Mouse (Mus musculus) liver, adult 2 months (tissue): Measurements from ENCODE around the gene Olfr98. TPM values are rescaled to one million over a fixed set of nuclear protein-coding genes. Genes with fewer than 3 reads are reported as not detected.

Experiments used
- DNase-seq: peaks from one replicate; pipeline ENCODE4 v3.0.0-alpha.2; 2011; ENCODE audit warnings: low read depth, low spot score; ENCODE audit errors: extremely low read depth
- H3K27ac ChIP-seq: fragments of 200-500 bp; replicated peaks from 2 replicates; pipeline ENCODE4 v1.5.1; 2012; ENCODE audit warnings: low read depth, mild to moderate bottlenecking, control low read depth, inconsistent platforms, low read length; ENCODE audit not compliant: insufficient read depth
- H3K27me3 ChIP-seq: fragments of 200-500 bp; 2 replicates; pipeline ENCODE4 v1.6.1; 2012; ENCODE audit warnings: mild to moderate bottlenecking, moderate library complexity, low read length, inconsistent platforms; ENCODE audit not compliant: control insufficient read depth, insufficient read depth
- H3K36me3 ChIP-seq: fragments of 200-500 bp; 2 replicates; pipeline ENCODE4 v1.6.1; 2012; ENCODE audit warnings: low read length, inconsistent platforms; ENCODE audit not compliant: control insufficient read depth, insufficient read depth
- H3K4me1 ChIP-seq: fragments of 200-500 bp; 2 replicates; pipeline ENCODE4 v1.6.1; 2011; ENCODE audit warnings: low read length; ENCODE audit not compliant: control insufficient read depth, insufficient read depth
- H3K4me3 ChIP-seq: fragments of 200-500 bp; 2 replicates; pipeline ENCODE4 v1.5.1; 2011; ENCODE audit warnings: low read depth, mild to moderate bottlenecking, control low read depth, low read length, moderate library complexity; ENCODE audit not compliant: insufficient read depth
- H3K79me2 ChIP-seq: fragments of 200-500 bp; 2 replicates; pipeline ENCODE4 v1.6.1; 2012; ENCODE audit warnings: inconsistent platforms, mild to moderate bottlenecking, low read length, moderate library complexity; ENCODE audit not compliant: control insufficient read depth, insufficient read depth
- H3K9ac ChIP-seq: fragments of 200-500 bp; 2 replicates; pipeline ENCODE4 v1.6.1; 2012; ENCODE audit warnings: low read depth, mild to moderate bottlenecking, control low read depth, inconsistent platforms, low read length
- CTCF ChIP-seq: fragments of 200-500 bp; IDR thresholded peaks from 2 replicates; pipeline ENCODE4 v1.5.1; 2011; ENCODE audit warnings: low read depth, low read length, control low read depth
- POLR2A ChIP-seq: fragments of 200-500 bp; IDR thresholded peaks from 2 replicates; pipeline ENCODE4 v1.6.1; 2011; ENCODE audit warnings: low read length, control low read depth; ENCODE audit not compliant: insufficient read depth; ENCODE audit errors: extremely low read depth
- WGBS: fragments of 180-500 bp; shearing (Covaris S2); methylation state at CpG from one replicate; pipeline ENCODE4 v1.1.7; 2018; 5-methylcytosine and 5-hydroxymethylcytosine counted together
- polyA plus RNA-seq: library from polyadenylated mRNA; depleted of rRNA; stranded (reverse); fragments of >200 nt; gene quantifications from 2 replicates; pipeline ENCODE4 v1.2.3, GENCODE M21; 2012; rRNA removed
- total RNA-seq: library from RNA; depleted of rRNA; stranded (reverse); fragments of >200 nt; gene quantifications from 2 replicates; pipeline ENCODE4 v1.2.3, GENCODE M21; 2014; rRNA removed

The Olfr98 gene
- total RNA-seq (not detected in 2 replicates), polyA plus RNA-seq (not detected in 2 replicates)

DNA sequence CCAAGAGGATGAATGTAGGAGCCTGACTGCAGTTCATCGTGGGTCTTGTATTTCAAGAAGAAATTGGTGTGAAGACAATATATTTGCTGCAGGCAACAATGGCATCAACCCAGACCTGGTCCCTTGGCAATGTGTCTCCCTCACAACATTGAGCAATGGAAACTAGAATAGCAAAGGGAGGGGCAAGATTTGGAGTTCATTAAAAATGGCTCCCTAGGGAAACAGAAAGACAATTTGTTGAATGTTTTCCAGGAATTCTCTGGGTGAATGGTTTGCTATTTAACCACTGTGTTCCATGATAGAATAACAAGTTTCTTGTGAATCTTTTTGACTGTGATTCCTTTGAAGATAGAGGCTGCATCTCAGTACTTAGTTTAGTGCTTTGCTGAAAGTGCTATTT is at the start of gene Olfr98:
Gene Olfr98, minus strand, starts transcription at position 124 of the 400 bp plus-strand sequence.
- Histone ChIP-seq H3K27ac (no peak within 1 kb of the TSS), H3K36me3 (no peaks in the 10 kb centered on the region), H3K79me2 (no peaks in the 10 kb centered on the region), H3K27me3 (no peaks in the 10 kb centered on the region), H3K9ac (no peak within 1 kb of the TSS), H3K4me3 (no peak within 1 kb of the TSS), H3K4me1 (no peaks in the 10 kb centered on the region)
- TF ChIP-seq CTCF (no peak), POLR2A (no peak)
- DNase-seq: no peak
- WGBS: 79% methylated on average over 1 of the region's 1 CpGs

DNA sequence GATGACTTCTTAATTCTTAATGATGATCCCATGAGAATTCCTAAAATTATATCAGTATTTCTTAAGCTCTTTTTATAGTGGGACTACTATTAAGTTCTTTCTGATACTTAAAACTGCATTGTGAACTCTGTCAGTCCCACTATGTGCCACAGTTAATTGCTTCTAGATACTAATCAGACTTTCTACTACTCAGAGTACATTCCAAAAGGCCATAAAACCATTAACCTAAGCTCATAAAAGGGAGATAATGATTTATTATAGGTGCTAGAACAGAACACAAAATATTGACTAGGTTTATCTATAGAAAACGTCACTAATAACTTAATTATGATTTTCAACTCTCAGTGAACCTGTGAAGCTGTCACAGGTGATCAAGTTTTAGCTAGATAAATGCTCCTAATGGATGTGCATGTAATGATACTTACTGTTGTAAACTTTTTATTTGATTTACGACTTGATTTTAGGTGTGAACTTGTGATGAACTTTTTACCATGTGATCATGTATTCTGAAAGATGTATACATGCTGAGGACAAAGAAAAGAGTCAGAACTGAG is 46.7 kb upstream of the Olfr98 start:
- Histone ChIP-seq H3K4me3 (no peak overlapping the region), H3K9ac (no peak overlapping the region), H3K27me3 (no peaks in the 10 kb centered on the region), H3K4me1 (no peaks in the 10 kb centered on the region), H3K27ac (no peak overlapping the region), H3K36me3 (no peaks in the 10 kb centered on the region), H3K79me2 (no peaks in the 10 kb centered on the region)
- 38% methylated on average over 2 of the region's 2 CpGs for WGBS
- TF ChIP-seq POLR2A: no peak
- no peak for DNase-seq

DNA sequence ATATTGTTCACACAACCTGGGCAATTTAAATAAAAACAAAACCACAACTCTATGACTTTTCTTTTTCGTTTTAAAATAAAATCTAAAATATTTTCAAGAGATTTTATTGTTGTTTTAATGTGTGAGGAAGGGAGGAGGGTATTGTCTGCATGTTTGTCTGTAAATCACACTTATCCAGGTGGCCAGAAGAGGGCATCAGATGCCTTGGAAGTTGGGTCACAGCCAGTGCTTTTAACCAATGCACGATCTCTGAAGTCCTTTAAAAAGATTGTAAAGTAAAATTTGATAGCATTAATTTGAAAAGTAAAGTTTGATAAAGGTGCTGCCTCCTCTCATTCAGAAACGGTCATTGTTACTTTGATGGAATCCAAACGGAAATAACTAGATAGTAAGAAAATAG is 44.9 kb upstream of the Olfr98 start:
- TF ChIP-seq POLR2A: no peak
- TF ChIP-seq CTCF: no peak
- 34% methylated on average over 4 of the region's 4 CpGs for WGBS
- Histone ChIP-seq H3K79me2 (no peaks in the 10 kb centered on the region), H3K36me3 (no peaks in the 10 kb centered on the region), H3K27me3 (no peaks in the 10 kb centered on the region), H3K27ac (no peak overlapping the region), H3K9ac (no peak overlapping the region), H3K4me1 (no peaks in the 10 kb centered on the region), H3K4me3 (no peak overlapping the region)
- peak; percentile 4 for DNase-seq

DNA sequence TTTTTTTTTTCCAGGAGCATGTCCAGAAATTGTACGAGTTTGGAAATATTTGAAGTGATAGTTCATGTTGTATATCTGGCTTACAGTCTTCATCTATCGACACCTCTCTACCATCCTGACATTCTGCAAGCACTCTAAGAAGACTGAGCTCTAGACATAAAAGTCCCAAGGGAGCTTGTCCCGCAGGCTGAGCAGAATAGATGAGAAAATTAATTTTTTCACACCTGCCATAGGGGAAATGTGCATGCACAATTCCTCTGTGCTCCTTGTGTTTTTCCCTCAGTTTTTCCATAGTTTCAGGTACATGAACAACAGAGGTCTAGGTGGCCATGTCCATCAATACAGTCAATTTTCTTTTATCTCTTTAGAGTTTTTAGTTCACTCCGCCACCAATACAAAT is 40.7 kb upstream of the Olfr98 start, which contains the start of gene Olfr101:
Gene Olfr101, minus strand, starts transcription at position 101 of the 400 bp plus-strand sequence.
- Histone ChIP-seq H3K4me1 (no peaks in the 10 kb centered on the region), H3K27ac (no peak within 1 kb of the TSS), H3K36me3 (no peaks in the 10 kb centered on the region), H3K79me2 (no peaks in the 10 kb centered on the region), H3K27me3 (no peaks in the 10 kb centered on the region), H3K4me3 (no peak within 1 kb of the TSS), H3K9ac (no peak within 1 kb of the TSS)
- 76% methylated on average over 4 of the region's 4 CpGs for WGBS
- DNase-seq: no peak
- no peak for TF ChIP-seq POLR2A
- TF ChIP-seq CTCF: no peak

DNA sequence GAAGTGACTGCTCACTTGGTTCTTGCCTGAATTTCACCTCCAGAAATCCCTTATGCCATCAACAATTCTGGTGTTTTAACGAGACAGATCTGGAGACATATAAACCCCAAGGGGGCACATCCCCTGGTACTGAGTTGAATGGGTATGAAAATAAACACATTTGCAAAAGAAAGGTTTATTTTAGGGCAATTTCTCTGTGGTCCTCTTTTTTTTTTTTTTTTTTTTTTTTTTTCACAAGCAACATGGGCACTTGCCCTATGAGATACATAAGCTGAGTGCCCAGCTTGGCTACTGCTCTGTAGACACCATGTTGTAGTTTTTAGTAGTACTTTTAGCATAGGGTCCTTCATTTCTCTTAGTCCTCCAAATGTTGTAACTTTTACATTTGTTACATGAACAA is 19.8 kb upstream of the Olfr98 start, which contains the start of gene Olfr99:
Gene Olfr99, minus strand, starts transcription at position 101 of the 400 bp plus-strand sequence.
- no peak within 1 kb of the TSS for H3K9ac ChIP-seq
- no peak within 1 kb of the TSS for H3K27ac ChIP-seq
- no peak within 1 kb of the TSS for H3K4me3 ChIP-seq
- H3K27me3 ChIP-seq: no peaks in the 10 kb centered on the region
- TF ChIP-seq POLR2A (no peak), CTCF (no peak)
- no peaks in the 10 kb centered on the region for H3K79me2 ChIP-seq
- no peaks in the 10 kb centered on the region for H3K4me1 ChIP-seq
- H3K36me3 ChIP-seq: no peaks in the 10 kb centered on the region
- WGBS: 84% methylated on average over 1 of the region's 1 CpGs
- no peak for DNase-seq

DNA sequence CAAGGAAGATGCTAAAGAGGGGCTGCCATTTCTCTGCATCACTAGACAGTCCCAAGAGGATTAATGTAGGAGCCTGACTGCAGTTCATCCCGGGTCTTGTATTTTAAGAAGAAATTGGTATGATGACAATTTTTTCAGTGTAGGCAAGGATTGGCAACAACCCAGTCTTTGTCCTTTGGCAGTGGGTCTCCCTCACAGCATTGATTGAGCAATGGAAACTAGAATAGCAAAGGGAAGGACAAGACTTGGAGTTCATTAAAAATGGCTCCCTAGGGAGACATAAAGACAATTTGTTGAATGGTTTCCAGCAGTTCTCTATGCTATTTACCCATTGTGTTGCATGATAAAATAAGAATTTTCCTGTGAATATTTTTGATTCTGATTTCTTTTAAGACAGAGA is 16.8 kb upstream of the Olfr98 start:
- no peak for DNase-seq
- no peak overlapping the region for H3K4me3 ChIP-seq
- no peaks in the 10 kb centered on the region for H3K36me3 ChIP-seq
- no peaks in the 10 kb centered on the region for H3K79me2 ChIP-seq
- H3K9ac ChIP-seq: no peak overlapping the region
- no peaks in the 10 kb centered on the region for H3K27me3 ChIP-seq
- TF ChIP-seq CTCF (no peak), POLR2A (no peak)
- 91% methylated on average over 1 of the region's 1 CpGs for WGBS
- H3K27ac ChIP-seq: no peak overlapping the region
- H3K4me1 ChIP-seq: no peaks in the 10 kb centered on the region
